Comparison of ENCODE assay signal across 26 mouse cellular contexts in genomic region chr5:104103171-104103570, GRCm38 (mm10). TPM values are rescaled to one million over a fixed set of nuclear protein-coding genes. Genes with fewer than 3 reads are reported as not detected.
A peak's percentile ranks its signal among the peaks of the same experiment; 100 is the strongest.
DNase-seq lines count a peak whose midpoint lies in the region; ATAC-seq and TF ChIP-seq lines count a peak whose summit lies in the region.
"Had no signal": no experiment of that assay in that cellular context is flagged by ENCODE, and none has a peak within 500 bp of the region (broad histone marks: within the 10 kb centered on the region; RNA-seq: fewer than 3 reads in every experiment).

No protein-coding gene starts in this region.

- no peaks in the 10 kb centered on the region for H3K36me3 ChIP-seq in hindbrain, embryonic 10.5 days
- H3K36me3 ChIP-seq in hindbrain, embryonic 11.5 days (ENCODE audit: control insufficient read depth, insufficient read depth, low read length), result no peaks in the 10 kb centered on the region
- H3K36me3 ChIP-seq in midbrain, embryonic 11.5 days (ENCODE audit: control insufficient read depth, insufficient read depth, low read length), result no peaks in the 10 kb centered on the region
- H3K36me3 ChIP-seq in midbrain, postnatal 0 days (ENCODE audit: insufficient read depth, low read length), result no peaks in the 10 kb centered on the region
- no peaks in the 10 kb centered on the region for H3K36me3 ChIP-seq in hindbrain, postnatal 0 days (ENCODE audit: insufficient read depth, low read length)
- H3K36me3 ChIP-seq in limb, embryonic 10.5 days, result no peaks in the 10 kb centered on the region
- H3K36me3 ChIP-seq: embryonic facial prominence, embryonic 15.5 days; stomach, embryonic 15.5 days had no signal

- no peaks in the 10 kb centered on the region for H3K9me3 ChIP-seq in hindbrain, embryonic 10.5 days
- no peaks in the 10 kb centered on the region for H3K9me3 ChIP-seq in hindbrain, embryonic 11.5 days (ENCODE audit: control insufficient read depth, low read length)
- no peaks in the 10 kb centered on the region for H3K9me3 ChIP-seq in midbrain, embryonic 11.5 days (ENCODE audit: control insufficient read depth, low read length)
- H3K9me3 ChIP-seq in midbrain, postnatal 0 days (ENCODE audit: low read length), result no peaks in the 10 kb centered on the region
- no peaks in the 10 kb centered on the region for H3K9me3 ChIP-seq in hindbrain, postnatal 0 days (ENCODE audit: low read length)
- H3K9me3 ChIP-seq in limb, embryonic 10.5 days (replicated peaks), result no peaks in the 10 kb centered on the region
- H3K9me3 ChIP-seq: embryonic facial prominence, embryonic 15.5 days; stomach, embryonic 15.5 days had no signal

- H3K4me3 ChIP-seq in hindbrain, embryonic 10.5 days, result no peak overlapping the region
- H3K4me3 ChIP-seq in hindbrain, embryonic 11.5 days (ENCODE audit: low read depth, low read length), result no peak overlapping the region
- no peak overlapping the region for H3K4me3 ChIP-seq in midbrain, embryonic 11.5 days (ENCODE audit: low read depth, low read length)
- H3K4me3 ChIP-seq in midbrain, postnatal 0 days (ENCODE audit: low read depth, low read length), result no peak overlapping the region
- H3K4me3 ChIP-seq in hindbrain, postnatal 0 days (ENCODE audit: low read length), result no peak overlapping the region
- H3K4me3 ChIP-seq in limb, embryonic 10.5 days, result no peak overlapping the region
- H3K4me3 ChIP-seq: embryonic facial prominence, embryonic 15.5 days; stomach, embryonic 15.5 days had no signal

- no peak for DNase-seq in hindbrain, embryonic 10.5 days (ENCODE audit: low spot score)
- no peak for DNase-seq in hindbrain, embryonic 11.5 days (ENCODE audit: low spot score)
- peak; percentile 79 for DNase-seq in midbrain, embryonic 11.5 days (ENCODE audit: low spot score, missing footprints)
- no peak for DNase-seq in midbrain, postnatal 0 days (ENCODE audit: low spot score)
- DNase-seq in hindbrain, postnatal 0 days (ENCODE audit: low spot score), result no peak
- no peak for DNase-seq in right cerebral cortex, postnatal 10 days (ENCODE audit: low spot score in 2 of 2)
- no peak for DNase-seq in limb, embryonic 10.5 days (ENCODE audit: low spot score)
- DNase-seq: adrenal gland, postnatal 14 days; cerebellum, adult 11 months; cerebellum, postnatal 10 days; gastrocnemius, postnatal 14 days; left cerebral cortex, postnatal 4 days; lung, adult 2 months; lung, postnatal 4 days; thymus, adult 18-20 months had no signal

- no peak overlapping the region for H3K9ac ChIP-seq in hindbrain, embryonic 11.5 days (ENCODE audit: low read depth, low read length)
- H3K9ac ChIP-seq in midbrain, embryonic 11.5 days (ENCODE audit: low read length), result no peak overlapping the region
- no peak overlapping the region for H3K9ac ChIP-seq in midbrain, postnatal 0 days (replicated peaks; ENCODE audit: low read length, poor library complexity, severe bottlenecking)
- no peak overlapping the region for H3K9ac ChIP-seq in hindbrain, postnatal 0 days (replicated peaks; ENCODE audit: low read length)
- H3K9ac ChIP-seq: embryonic facial prominence, embryonic 15.5 days; stomach, embryonic 15.5 days had no signal

- peak overlapping the region; percentile 85 for H3K27ac ChIP-seq in hindbrain, embryonic 10.5 days
- H3K27ac ChIP-seq in hindbrain, embryonic 11.5 days (ENCODE audit: low read depth, low read length), result no peak overlapping the region
- no peak overlapping the region for H3K27ac ChIP-seq in midbrain, embryonic 11.5 days (ENCODE audit: low read depth, low read length)
- no peak overlapping the region for H3K27ac ChIP-seq in midbrain, postnatal 0 days (ENCODE audit: low read depth, low read length)
- peak overlapping the region; percentile 71 for H3K27ac ChIP-seq in hindbrain, postnatal 0 days
- no peak overlapping the region for H3K27ac ChIP-seq in limb, embryonic 10.5 days
- H3K27ac ChIP-seq: embryonic facial prominence, embryonic 15.5 days; stomach, embryonic 15.5 days had no signal

- peaks cover 4% of the 10 kb centered on the region; the same call in 1 of the 2 replicates for H3K27me3 ChIP-seq in hindbrain, embryonic 10.5 days (ENCODE audit: insufficient read depth, poor library complexity, severe bottlenecking)
- H3K27me3 ChIP-seq in hindbrain, embryonic 11.5 days (ENCODE audit: control insufficient read depth, insufficient read depth, low read length), result no peaks in the 10 kb centered on the region
- H3K27me3 ChIP-seq in midbrain, embryonic 11.5 days (ENCODE audit: control insufficient read depth, insufficient read depth, low read length), result peaks cover 5% of the 10 kb centered on the region
- no peaks in the 10 kb centered on the region for H3K27me3 ChIP-seq in midbrain, postnatal 0 days (ENCODE audit: insufficient read depth, low read length)
- no peaks in the 10 kb centered on the region for H3K27me3 ChIP-seq in hindbrain, postnatal 0 days (ENCODE audit: insufficient read depth, low read length)
- no peaks in the 10 kb centered on the region for H3K27me3 ChIP-seq in limb, embryonic 10.5 days (ENCODE audit: low read depth, poor library complexity, severe bottlenecking)
- H3K27me3 ChIP-seq: CH12.LX; embryonic facial prominence, embryonic 15.5 days; stomach, embryonic 15.5 days had no signal

- TF ChIP-seq CTCF in midbrain, postnatal 0 days (IDR thresholded peaks at IDR 0.05), result no peak
- no peak for TF ChIP-seq CTCF in hindbrain, postnatal 0 days (IDR thresholded peaks at IDR 0.05; ENCODE audit: low read depth)

- H3K4me1 ChIP-seq in hindbrain, embryonic 10.5 days (replicated peaks), result peaks cover 70% of the 10 kb centered on the region
- H3K4me1 ChIP-seq in hindbrain, embryonic 11.5 days (replicated peaks; ENCODE audit: control insufficient read depth, insufficient read depth, low read length), result peaks cover 5% of the 10 kb centered on the region
- peaks cover 17% of the 10 kb centered on the region for H3K4me1 ChIP-seq in midbrain, embryonic 11.5 days (ENCODE audit: control insufficient read depth, insufficient read depth, low read length)
- 0 out of 2 replicates have a peak, but pooled peaks cover under 1% of the 10 kb centered on the region for H3K4me1 ChIP-seq in midbrain, postnatal 0 days (ENCODE audit: insufficient read depth, low read length)
- peaks cover under 1% of the 10 kb centered on the region; the same call in 1 of the 2 replicates for H3K4me1 ChIP-seq in hindbrain, postnatal 0 days (ENCODE audit: insufficient read depth, low read length)
- H3K4me1 ChIP-seq in limb, embryonic 10.5 days, result peaks cover 36% of the 10 kb centered on the region

- 76% methylated on average over 4 of the region's 4 CpGs for WGBS in hindbrain, embryonic 10.5 days
- WGBS in hindbrain, embryonic 11.5 days, result 74% methylated on average over 4 of the region's 4 CpGs
- 80% methylated on average over 4 of the region's 4 CpGs for WGBS in midbrain, embryonic 11.5 days
- WGBS in midbrain, postnatal 0 days, result 83% methylated on average over 4 of the region's 4 CpGs
- 66% methylated on average over 4 of the region's 4 CpGs for WGBS in hindbrain, postnatal 0 days
- WGBS in limb, embryonic 10.5 days, result 76% methylated on average over 4 of the region's 4 CpGs

- no peak overlapping the region for H3K4me2 ChIP-seq in hindbrain, embryonic 11.5 days (replicated peaks; ENCODE audit: low read depth, low read length)
- H3K4me2 ChIP-seq in midbrain, embryonic 11.5 days, result no peak overlapping the region
- no peak overlapping the region for H3K4me2 ChIP-seq in midbrain, postnatal 0 days (ENCODE audit: low read depth, low read length, poor library complexity, severe bottlenecking)
- no peak overlapping the region for H3K4me2 ChIP-seq in hindbrain, postnatal 0 days (ENCODE audit: low read depth, low read length)
- H3K4me2 ChIP-seq: embryonic facial prominence, embryonic 15.5 days; liver, embryonic 11.5 days; stomach, embryonic 15.5 days had no signal

- no peak for ATAC-seq in hindbrain, embryonic 11.5 days (ENCODE audit: low FRiP score)
- no peak for ATAC-seq in midbrain, embryonic 11.5 days (ENCODE audit: low FRiP score)
- ATAC-seq in midbrain, postnatal 0 days (ENCODE audit: low FRiP score), result no peak
- no peak for ATAC-seq in hindbrain, postnatal 0 days

RNA-seq across cellular contexts. Expression of gene Sparcl1, which starts 10.4 kb away (rescaled TPM):
- 40.6 and 45.9 TPM in 2 replicates for polyA plus RNA-seq in hindbrain, embryonic 10.5 days (2016; fragmentation: Nextera tagmentation; extraction: Ambion mirVana)
- 61.5 and 61.9 TPM in 2 replicates for polyA plus RNA-seq in hindbrain, embryonic 11.5 days (2014; fragmentation: Nextera tagmentation; extraction: Ambion mirVana)
- 49.8 and 58.3 TPM in 2 replicates for polyA plus RNA-seq in midbrain, embryonic 11.5 days (2014; fragmentation: Nextera tagmentation; extraction: Ambion mirVana)
- total RNA-seq in midbrain, postnatal 0 days (2014; rRNA removed), result 438 and 529 TPM in 2 replicates
- polyA plus RNA-seq in midbrain, postnatal 0 days (2015; fragmentation: Nextera tagmentation; extraction: Ambion mirVana), result 358 and 444 TPM in 2 replicates
- total RNA-seq in hindbrain, postnatal 0 days (2014; rRNA removed), result 660 and 723 TPM in 2 replicates
- 782 and 913 TPM in 2 replicates for polyA plus RNA-seq in hindbrain, postnatal 0 days (2015; fragmentation: Nextera tagmentation; extraction: Ambion mirVana)
- polyA plus RNA-seq in limb, embryonic 10.5 days (2016; fragmentation: Nextera tagmentation; extraction: Ambion mirVana), result 9.4 and 17.1 TPM in 2 replicates
- total RNA-seq: CH12.LX; MEL; neutrophil, adult 5-6 weeks had no signal

RNA-seq across cellular contexts. Expression of gene Gm17660, which starts 25.8 kb away (rescaled TPM):
- polyA plus RNA-seq in hindbrain, embryonic 10.5 days (2016; fragmentation: Nextera tagmentation; extraction: Ambion mirVana), result not detected in 2 replicates
- not detected in 2 replicates for polyA plus RNA-seq in hindbrain, embryonic 11.5 days (2014; fragmentation: Nextera tagmentation; extraction: Ambion mirVana)
- polyA plus RNA-seq in midbrain, embryonic 11.5 days (2014; fragmentation: Nextera tagmentation; extraction: Ambion mirVana), result 0.29 TPM in 1 of 2 replicates, not detected in the other
- not detected in 2 replicates for total RNA-seq in midbrain, postnatal 0 days (2014; rRNA removed)
- polyA plus RNA-seq in midbrain, postnatal 0 days (2015; fragmentation: Nextera tagmentation; extraction: Ambion mirVana), result 0.83 and 1.1 TPM in 2 replicates
- 0.58 TPM in 1 of 2 replicates, not detected in the other for total RNA-seq in hindbrain, postnatal 0 days (2014; rRNA removed)
- 0.61 TPM in 1 of 2 replicates, not detected in the other for polyA plus RNA-seq in hindbrain, postnatal 0 days (2015; fragmentation: Nextera tagmentation; extraction: Ambion mirVana)
- polyA plus RNA-seq in limb, embryonic 10.5 days (2016; fragmentation: Nextera tagmentation; extraction: Ambion mirVana), result not detected in 2 replicates
- total RNA-seq: adrenal gland, postnatal 14 days; CH12.LX; gastrocnemius, postnatal 14 days; layer of hippocampus, adult 18-20 months; left cerebral cortex, adult 18-20 months; left cerebral cortex, postnatal 4 days; MEL; neutrophil, adult 5-6 weeks had no signal
- polyA plus RNA-seq: brain, embryonic 14.5 days; heart, embryonic 16.5 days; kidney, embryonic 16.5 days; liver, embryonic 11.5 days; lung, adult 2 months; stomach, embryonic 15.5 days had no signal

RNA-seq across cellular contexts. Expression of gene Nudt9, which starts 57.1 kb away (rescaled TPM):
- polyA plus RNA-seq in hindbrain, embryonic 10.5 days (2016; fragmentation: Nextera tagmentation; extraction: Ambion mirVana), result 68.9 and 75.8 TPM in 2 replicates
- 65.1 and 68.2 TPM in 2 replicates for polyA plus RNA-seq in hindbrain, embryonic 11.5 days (2014; fragmentation: Nextera tagmentation; extraction: Ambion mirVana)
- 61.8 and 64.7 TPM in 2 replicates for polyA plus RNA-seq in midbrain, embryonic 11.5 days (2014; fragmentation: Nextera tagmentation; extraction: Ambion mirVana)
- total RNA-seq in midbrain, postnatal 0 days (2014; rRNA removed), result 48.8 and 48.9 TPM in 2 replicates
- 70.4 and 72.5 TPM in 2 replicates for polyA plus RNA-seq in midbrain, postnatal 0 days (2015; fragmentation: Nextera tagmentation; extraction: Ambion mirVana)
- 54.9 and 59.1 TPM in 2 replicates for total RNA-seq in hindbrain, postnatal 0 days (2014; rRNA removed)
- polyA plus RNA-seq in hindbrain, postnatal 0 days (2015; fragmentation: Nextera tagmentation; extraction: Ambion mirVana), result 72.6 and 80.2 TPM in 2 replicates
- 63.0 and 63.8 TPM in 2 replicates for polyA plus RNA-seq in limb, embryonic 10.5 days (2016; fragmentation: Nextera tagmentation; extraction: Ambion mirVana)

Comparison
In these comparisons a context has a peak if more than half of its experiments do, and no peak if none do; other contexts are left out.
1. H3K27ac ChIP-seq: peak in hindbrain, embryonic 10.5 days (single experiment) and hindbrain, postnatal 0 days (single experiment); none in hindbrain, embryonic 11.5 days (single experiment), midbrain, embryonic 11.5 days (single experiment), midbrain, postnatal 0 days (single experiment) and limb, embryonic 10.5 days (single experiment).